12 mouse cellular contexts compared by ENCODE assay signal in the genomic region with DNA sequence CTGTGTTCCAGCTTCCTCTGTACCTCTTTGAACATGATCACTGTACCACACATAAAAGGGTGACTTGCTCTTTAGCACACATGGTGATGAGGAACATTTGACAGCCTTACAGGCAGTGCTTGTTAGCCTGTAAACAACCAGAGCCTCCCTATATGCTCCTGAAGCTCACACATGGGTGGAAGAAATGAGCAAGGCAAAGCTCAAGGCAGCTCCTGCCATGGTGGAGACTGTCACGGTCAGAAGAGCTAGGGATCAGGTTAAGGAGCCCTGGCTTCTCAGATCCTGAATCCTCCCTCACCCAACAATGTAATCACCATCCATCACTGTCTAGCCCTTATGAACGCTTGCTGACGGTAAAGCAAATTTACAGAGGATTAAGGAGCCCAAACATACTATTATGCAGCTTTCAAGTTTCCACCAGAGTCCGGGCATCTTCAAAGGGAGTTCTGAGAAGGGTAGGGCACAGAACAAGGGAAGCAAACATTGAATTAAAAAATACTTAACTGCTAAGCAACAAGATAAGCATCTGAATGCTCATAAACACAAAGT.
DNase-seq lines count a peak whose midpoint lies in the region; ATAC-seq and TF ChIP-seq lines count a peak whose summit lies in the region.
"Had no signal": no experiment of that assay in that cellular context is flagged by ENCODE, and none has a peak within 500 bp of the region (broad histone marks: within the 10 kb centered on the region; RNA-seq: fewer than 3 reads in every experiment).

No protein-coding gene starts in this region.

- no peaks in the 10 kb centered on the region for H3K27me3 ChIP-seq in heart, embryonic 10.5 days (ENCODE audit: insufficient read depth, poor library complexity, severe bottlenecking)
- H3K27me3 ChIP-seq in heart, embryonic 11.5 days (ENCODE audit: control insufficient read depth, insufficient read depth, low read length): no peaks in the 10 kb centered on the region
- no peaks in the 10 kb centered on the region for H3K27me3 ChIP-seq in lung, embryonic 16.5 days (ENCODE audit: control insufficient read depth, insufficient read depth, low read depth, low read length)
- no peaks in the 10 kb centered on the region for H3K27me3 ChIP-seq in embryonic facial prominence, embryonic 15.5 days
- H3K27me3 ChIP-seq in stomach, embryonic 14.5 days (ENCODE audit: control insufficient read depth, insufficient read depth, low read length): no peaks in the 10 kb centered on the region

- H3K9ac ChIP-seq in heart, embryonic 11.5 days (ENCODE audit: low read depth, low read length): no peak overlapping the region
- H3K9ac ChIP-seq in lung, embryonic 16.5 days (ENCODE audit: low read length): no peak overlapping the region
- H3K9ac ChIP-seq in embryonic facial prominence, embryonic 15.5 days: no peak overlapping the region
- H3K9ac ChIP-seq in stomach, embryonic 14.5 days (replicated peaks; ENCODE audit: low read depth, low read length): no peak overlapping the region

- H3K4me3 ChIP-seq in heart, embryonic 10.5 days: no peak overlapping the region
- H3K4me3 ChIP-seq in heart, embryonic 11.5 days (ENCODE audit: low read depth, low read length): no peak overlapping the region
- H3K4me3 ChIP-seq in lung, embryonic 16.5 days (ENCODE audit: low read length): no peak overlapping the region
- H3K4me3 ChIP-seq in lung, adult 2 months (replicated peaks; ENCODE audit: extremely low read depth, low read depth, low read length): no peak overlapping the region
- no peak overlapping the region for H3K4me3 ChIP-seq in embryonic facial prominence, embryonic 15.5 days (replicated peaks)
- no peak overlapping the region for H3K4me3 ChIP-seq in stomach, embryonic 14.5 days (ENCODE audit: low read depth, low read length)
- H3K4me3 ChIP-seq: erythroblast, embryonic 14.5 days had no signal

- H3K36me3 ChIP-seq in heart, embryonic 10.5 days: no peaks in the 10 kb centered on the region
- no peaks in the 10 kb centered on the region for H3K36me3 ChIP-seq in heart, embryonic 11.5 days (ENCODE audit: control insufficient read depth, insufficient read depth, low read length)
- no peaks in the 10 kb centered on the region for H3K36me3 ChIP-seq in lung, embryonic 16.5 days (ENCODE audit: control insufficient read depth, insufficient read depth, low read length)
- no peaks in the 10 kb centered on the region for H3K36me3 ChIP-seq in embryonic facial prominence, embryonic 15.5 days
- H3K36me3 ChIP-seq in stomach, embryonic 14.5 days (ENCODE audit: control insufficient read depth, insufficient read depth, low read length): no peaks in the 10 kb centered on the region
- H3K36me3 ChIP-seq: G1E had no signal

- ATAC-seq in heart, embryonic 11.5 days (replicated peaks; ENCODE audit: insufficient number of reproducible peaks, low FRiP score, low TSS enrichment): no peak
- peak; percentile 28; the same call in 1 of the 2 replicates for ATAC-seq in lung, embryonic 16.5 days (ENCODE audit: low read depth)
- ATAC-seq in embryonic facial prominence, embryonic 15.5 days (ENCODE audit: insufficient number of reproducible peaks, low FRiP score, low TSS enrichment, low read depth): no peak
- peak; percentile 87 for ATAC-seq in stomach, embryonic 14.5 days (ENCODE audit: insufficient number of reproducible peaks, insufficient read depth, low FRiP score, low read depth)

- H3K27ac ChIP-seq in heart, embryonic 10.5 days: peak overlapping the region; percentile 29; the same call in 1 of the 2 replicates
- H3K27ac ChIP-seq in heart, embryonic 11.5 days (ENCODE audit: low read depth, low read length): no peak overlapping the region
- peak overlapping the region; percentile 69 for H3K27ac ChIP-seq in lung, embryonic 16.5 days (ENCODE audit: low read length)
- H3K27ac ChIP-seq in embryonic facial prominence, embryonic 15.5 days (replicated peaks): 0 out of 2 replicates have a peak overlapping the region, but pooled peaks have one; percentile 11
- peak overlapping the region; percentile 78; the same call in 1 of the 2 replicates for H3K27ac ChIP-seq in stomach, embryonic 14.5 days (ENCODE audit: low read length)

- TF ChIP-seq POLR2A in lung, adult 2 months (IDR thresholded peaks at IDR 0.05; ENCODE audit: borderline replicate concordance, extremely low read depth, low read depth, low read length): no peak

- WGBS in heart, embryonic 10.5 days: 42% methylated on average over 4 of the region's 4 CpGs
- WGBS in heart, embryonic 11.5 days (ENCODE audit: insufficient replicate concordance): 40% methylated on average over 4 of the region's 4 CpGs
- 14% methylated on average over 4 of the region's 4 CpGs for WGBS in lung, embryonic 16.5 days
- 22% methylated on average over 4 of the region's 4 CpGs for WGBS in lung, adult 2 months
- 45% methylated on average over 4 of the region's 4 CpGs for WGBS in embryonic facial prominence, embryonic 15.5 days
- 15% methylated on average over 4 of the region's 4 CpGs for WGBS in stomach, embryonic 14.5 days

- H3K4me2 ChIP-seq in heart, embryonic 11.5 days: no peak overlapping the region
- no peak overlapping the region for H3K4me2 ChIP-seq in lung, embryonic 16.5 days (ENCODE audit: low read depth, low read length)
- no peak overlapping the region for H3K4me2 ChIP-seq in embryonic facial prominence, embryonic 15.5 days (replicated peaks)
- no peak overlapping the region for H3K4me2 ChIP-seq in stomach, embryonic 14.5 days (replicated peaks; ENCODE audit: low read depth, low read length)

- no peak for DNase-seq in heart, embryonic 10.5 days (ENCODE audit: low spot score)
- no peak for DNase-seq in lung, adult 2 months
- no peak for DNase-seq in thymus, postnatal 10 days (ENCODE audit: low spot score in 2 of 2)
- no peak for DNase-seq in cerebellum, adult 18-20 months
- DNase-seq: cerebellum, adult 9-11 months; kidney, adult 18-20 months had no signal

- H3K9me3 ChIP-seq in heart, embryonic 10.5 days: no peaks in the 10 kb centered on the region
- H3K9me3 ChIP-seq in heart, embryonic 11.5 days (replicated peaks; ENCODE audit: control insufficient read depth, low read length): no peaks in the 10 kb centered on the region
- no peaks in the 10 kb centered on the region for H3K9me3 ChIP-seq in lung, embryonic 16.5 days (ENCODE audit: control insufficient read depth, low read length)
- no peaks in the 10 kb centered on the region for H3K9me3 ChIP-seq in embryonic facial prominence, embryonic 15.5 days (replicated peaks)
- H3K9me3 ChIP-seq in stomach, embryonic 14.5 days (ENCODE audit: control insufficient read depth, low read depth, low read length): no peaks in the 10 kb centered on the region
- H3K9me3 ChIP-seq: G1E had no signal

- peaks cover 4% of the 10 kb centered on the region; the same call in 1 of the 2 replicates for H3K4me1 ChIP-seq in heart, embryonic 10.5 days
- H3K4me1 ChIP-seq in heart, embryonic 11.5 days (ENCODE audit: control insufficient read depth, insufficient read depth, low read length): no peaks in the 10 kb centered on the region
- peaks cover 6% of the 10 kb centered on the region; the same call in 1 of the 2 replicates for H3K4me1 ChIP-seq in lung, embryonic 16.5 days (replicated peaks; ENCODE audit: control insufficient read depth, insufficient read depth, low read length)
- H3K4me1 ChIP-seq in lung, adult 2 months (ENCODE audit: control insufficient read depth, insufficient read depth, low read length): peaks cover 7% of the 10 kb centered on the region; the same call in 1 of the 2 replicates
- no peaks in the 10 kb centered on the region; the same call in 1 of the 2 replicates for H3K4me1 ChIP-seq in embryonic facial prominence, embryonic 15.5 days
- peaks cover 6% of the 10 kb centered on the region for H3K4me1 ChIP-seq in stomach, embryonic 14.5 days (ENCODE audit: control insufficient read depth, insufficient read depth, low read length)

- TF ChIP-seq CTCF in lung, adult 2 months (IDR thresholded peaks at IDR 0.05; ENCODE audit: insufficient read depth, low read length): no peak

Comparison
In these comparisons a context has a peak if more than half of its experiments do, and no peak if none do; other contexts are left out.
1. ATAC-seq: peak in lung, embryonic 16.5 days (single experiment) and stomach, embryonic 14.5 days (single experiment); none in heart, embryonic 11.5 days (single experiment) and embryonic facial prominence, embryonic 15.5 days (single experiment).